Mouse (Mus musculus): ENCODE measurements around the gene Evc2.

Gene Evc2

DNA sequence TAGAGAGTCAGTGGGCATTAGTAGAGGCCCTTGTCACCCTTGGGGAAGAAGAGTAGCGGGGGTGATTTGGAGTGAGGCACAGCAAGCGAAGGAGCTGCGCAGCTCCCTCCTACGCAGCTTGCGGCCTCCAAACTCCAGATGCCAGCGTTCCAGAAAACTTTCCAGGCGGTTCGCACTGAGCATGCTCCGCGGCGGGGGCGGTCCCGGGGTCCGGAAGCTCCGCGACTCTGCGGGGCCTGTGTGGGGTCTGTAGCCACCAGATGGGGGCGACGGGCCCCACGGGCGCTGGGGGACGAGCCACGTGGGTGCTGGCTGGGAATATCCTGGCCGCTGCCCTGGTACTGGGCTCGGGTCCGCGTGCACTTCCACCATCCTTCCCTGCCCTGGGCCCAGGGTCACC, at the start of gene Evc2:
TSS of gene Evc2 (plus strand) at position 212 of the 400 bp plus-strand sequence.
- peak; percentile 87 for DNase-seq (ENCODE audit: inconsistent ontology term)

DNA sequence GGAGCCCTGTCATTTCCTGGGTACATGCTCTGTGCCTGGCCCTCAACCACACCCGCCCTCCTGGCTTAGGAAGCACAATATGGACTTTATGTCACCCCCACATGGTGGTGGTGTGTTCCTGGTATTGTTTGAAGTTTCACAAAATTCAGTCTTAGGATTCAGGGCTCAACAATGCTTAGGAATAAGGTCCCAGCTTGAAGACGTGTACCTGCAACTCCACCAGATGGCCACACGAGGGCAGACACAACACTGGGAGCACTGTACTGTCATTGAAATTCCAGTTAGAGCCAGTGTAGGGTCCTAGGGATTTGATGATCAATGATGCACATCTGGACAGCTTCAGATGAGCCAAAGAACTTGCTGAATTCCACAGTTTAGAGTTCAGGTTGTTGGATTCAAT, 49.1 kb upstream of the Evc2 start:
- peak; percentile 15 for DNase-seq (ENCODE audit: inconsistent ontology term)

DNA sequence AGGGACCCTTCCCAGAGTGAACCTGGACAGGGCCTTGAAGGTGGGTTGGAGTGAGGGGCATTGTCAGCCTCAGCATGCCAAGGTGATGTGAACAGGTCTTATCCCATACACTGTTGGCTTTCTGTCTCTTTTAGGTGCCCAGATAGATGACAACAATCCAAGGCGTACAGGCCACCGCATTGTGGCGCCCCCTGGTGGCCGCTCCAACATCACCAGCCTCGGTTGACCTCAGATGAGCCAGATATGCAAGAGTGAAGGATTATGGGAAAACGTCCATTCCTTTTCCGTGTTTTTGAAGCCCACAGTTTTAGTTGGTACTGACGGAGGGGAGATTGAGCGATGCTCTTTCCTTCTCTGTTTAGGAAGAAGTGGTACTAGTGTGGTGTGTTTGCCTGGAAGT, 47.3 kb upstream of the Evc2 start:
- DNase-seq (ENCODE audit: inconsistent ontology term) = no peak

DNA sequence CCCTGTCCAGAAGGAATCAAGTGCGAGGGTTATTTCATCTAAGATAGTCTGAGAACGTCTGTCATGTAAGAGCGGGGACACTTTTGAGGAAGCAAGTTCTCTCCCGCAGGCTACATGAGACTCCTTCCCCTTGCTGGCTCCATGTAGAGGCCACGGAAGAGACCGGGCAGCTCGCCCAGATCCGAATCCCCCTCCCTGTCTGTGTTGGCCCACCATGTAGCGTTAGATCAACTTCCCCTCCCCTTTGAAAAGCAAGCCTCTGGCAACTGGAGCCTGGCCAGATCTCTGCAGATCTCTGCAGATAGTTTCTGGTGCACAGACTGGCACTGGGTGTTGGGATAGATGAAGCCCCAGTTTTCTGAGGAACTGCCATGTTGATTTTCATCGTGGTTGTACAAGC, 41.6 kb upstream of the Evc2 start:
- DNase-seq (ENCODE audit: inconsistent ontology term) = no peak

DNA sequence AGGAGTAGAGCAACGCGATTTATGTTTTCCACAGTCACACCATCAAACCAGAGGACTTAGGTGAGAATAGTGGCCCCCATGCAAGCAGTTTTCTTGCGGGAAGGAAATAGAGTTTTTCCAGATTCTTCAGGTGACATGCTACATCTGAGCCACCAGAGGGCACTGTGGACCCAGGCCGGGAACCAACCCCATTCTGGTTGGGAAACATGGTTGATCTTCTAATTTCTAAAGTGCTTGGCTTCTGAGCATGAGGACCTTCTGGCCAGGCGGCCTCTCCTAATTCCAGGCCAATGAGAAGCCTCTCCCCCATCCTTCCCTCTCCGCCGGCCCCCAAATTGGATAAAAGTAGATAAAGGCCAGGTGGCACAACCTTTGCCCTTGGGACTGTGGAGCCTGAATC, 39.9 kb upstream of the Evc2 start:
- peak; percentile 23 for DNase-seq (ENCODE audit: inconsistent ontology term)

DNA sequence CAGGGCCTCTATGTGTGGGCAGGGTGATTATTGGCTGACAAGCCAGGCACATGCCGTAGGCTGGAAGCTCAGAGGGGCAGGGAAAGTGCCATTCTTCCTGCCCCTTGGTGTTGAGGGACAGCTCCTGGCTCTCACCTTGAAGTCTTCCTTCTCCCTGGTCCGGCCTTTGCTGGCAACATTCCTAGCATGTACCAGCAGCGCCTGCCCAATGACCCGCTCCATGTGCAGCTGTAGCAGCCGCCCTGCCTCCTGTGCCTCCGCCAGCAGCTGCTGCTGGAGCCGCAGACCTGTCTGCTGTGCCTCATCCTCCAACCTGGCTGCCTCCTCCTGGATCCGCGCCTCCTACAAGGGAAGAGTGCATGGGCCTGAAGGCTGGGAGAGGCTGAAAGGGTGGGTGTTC, 28.3 kb upstream of the Evc2 start:
- DNase-seq (ENCODE audit: inconsistent ontology term) = no peak

DNA sequence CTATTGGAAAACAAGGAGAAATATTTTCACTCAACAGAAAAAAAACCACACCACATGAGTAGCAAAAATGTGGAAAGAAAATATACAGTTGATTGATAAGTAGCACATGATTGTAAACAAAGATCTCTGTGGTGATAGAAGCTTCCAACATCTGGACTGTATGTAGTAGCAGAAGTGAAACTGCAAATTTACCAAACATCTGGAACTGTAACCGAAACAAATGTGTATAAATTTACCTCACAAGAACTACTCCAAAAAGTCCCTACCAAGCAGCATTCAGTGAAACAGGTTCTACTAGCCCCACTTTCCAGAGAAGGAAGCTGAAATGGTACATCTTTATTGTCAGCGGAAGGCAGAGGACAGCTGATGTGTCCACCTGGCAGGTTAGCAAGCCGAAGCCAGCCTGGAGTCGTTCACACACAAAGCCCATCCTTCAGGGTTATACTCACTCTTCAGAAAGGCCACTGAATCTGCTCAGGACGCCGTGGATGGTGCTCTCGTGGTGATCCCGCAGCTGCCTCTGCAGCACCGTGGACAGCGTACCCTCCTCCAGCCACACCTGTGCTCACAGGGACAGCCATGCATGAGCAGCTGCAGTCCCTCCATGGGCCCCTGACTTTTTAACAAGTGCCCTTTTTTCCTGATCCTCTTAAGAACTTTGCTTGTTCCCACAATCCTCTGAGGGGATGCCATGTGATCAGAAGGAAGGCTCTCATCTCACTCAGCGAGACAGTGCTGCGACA, 25.1 kb upstream of the Evc2 start:
- DNase-seq (ENCODE audit: inconsistent ontology term) = no peak

DNA sequence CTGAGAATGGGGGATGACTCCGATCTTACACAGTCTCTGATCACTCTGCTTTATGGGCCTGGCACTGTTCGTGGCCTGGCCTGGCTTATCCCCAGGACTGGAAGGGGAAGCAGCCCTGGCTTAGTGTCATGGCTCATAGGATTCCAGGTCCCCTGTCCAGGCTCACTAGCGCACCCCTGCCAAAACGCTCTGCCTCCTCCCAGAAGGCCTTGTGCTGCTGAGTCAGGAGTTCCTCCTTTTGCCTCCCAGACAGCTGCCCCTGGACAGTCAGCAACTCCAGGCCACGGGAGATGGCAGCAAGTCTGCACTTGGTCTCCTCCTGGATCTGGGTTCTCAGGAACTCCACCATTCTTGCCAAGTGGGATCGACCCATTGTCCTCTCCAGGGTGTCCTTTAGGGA, 19.6 kb upstream of the Evc2 start:
- no peak for DNase-seq (ENCODE audit: inconsistent ontology term)

DNA sequence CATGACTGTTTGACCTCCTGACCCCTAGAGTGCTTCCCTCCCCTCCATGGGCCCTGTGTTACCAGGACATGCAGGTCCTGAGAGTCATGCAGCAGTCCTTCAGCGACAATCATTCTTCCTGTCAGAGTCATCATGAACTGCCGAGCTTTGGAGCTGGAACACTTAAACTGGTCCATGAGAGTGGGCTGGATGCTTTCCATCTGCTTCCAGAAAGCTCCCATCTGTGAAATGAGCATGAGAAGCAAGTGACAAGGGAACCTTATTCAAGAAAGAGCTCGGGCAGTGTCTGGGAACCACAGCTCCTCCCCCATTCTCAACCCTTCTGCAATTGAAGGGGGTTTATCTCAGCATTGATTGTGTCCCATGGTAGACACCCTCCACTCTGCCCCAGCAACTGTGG, 18.1 kb upstream of the Evc2 start:
- DNase-seq (ENCODE audit: inconsistent ontology term) = no peak

DNA sequence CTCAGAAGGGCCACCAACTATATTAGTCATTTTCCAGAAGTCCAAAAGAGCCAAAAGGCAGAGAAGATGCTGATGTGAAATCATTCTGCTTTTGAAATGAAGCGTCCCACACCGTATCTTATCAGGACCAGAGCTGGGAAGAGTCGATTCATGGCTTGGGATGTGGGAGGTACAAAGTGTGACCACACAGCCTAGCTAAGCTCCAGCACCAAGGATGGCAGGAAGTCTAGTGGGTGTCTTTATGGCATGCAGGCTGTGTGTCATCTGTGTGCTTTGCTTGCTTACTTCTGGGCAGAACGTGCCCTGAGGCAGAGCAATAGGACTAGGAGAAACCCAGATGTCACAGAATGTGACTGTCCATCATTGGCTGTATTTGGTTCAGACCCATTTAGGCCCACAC, 17.5 kb upstream of the Evc2 start:
- DNase-seq (ENCODE audit: inconsistent ontology term) = no peak

DNA sequence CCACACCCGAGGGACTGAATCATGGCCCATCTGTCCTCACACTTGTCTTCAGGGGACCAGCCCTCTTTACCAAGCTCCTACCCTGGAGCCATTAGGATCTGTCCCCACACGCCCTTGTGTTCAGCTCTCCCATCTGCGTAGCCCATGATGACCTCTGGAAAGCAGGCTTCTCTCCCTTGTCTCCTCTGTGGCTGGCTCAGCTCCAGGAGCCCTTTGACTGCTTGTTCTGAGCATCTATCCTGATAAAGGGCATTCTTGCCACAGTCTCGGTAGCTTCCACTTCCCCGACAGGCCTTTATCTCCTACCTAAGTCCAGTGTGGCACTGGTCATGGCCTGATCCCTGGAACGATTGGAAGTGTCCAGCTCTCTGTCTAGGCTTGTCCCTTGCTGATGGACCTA, 11.6 kb upstream of the Evc2 start:
- no peak for DNase-seq (ENCODE audit: inconsistent ontology term)

DNA sequence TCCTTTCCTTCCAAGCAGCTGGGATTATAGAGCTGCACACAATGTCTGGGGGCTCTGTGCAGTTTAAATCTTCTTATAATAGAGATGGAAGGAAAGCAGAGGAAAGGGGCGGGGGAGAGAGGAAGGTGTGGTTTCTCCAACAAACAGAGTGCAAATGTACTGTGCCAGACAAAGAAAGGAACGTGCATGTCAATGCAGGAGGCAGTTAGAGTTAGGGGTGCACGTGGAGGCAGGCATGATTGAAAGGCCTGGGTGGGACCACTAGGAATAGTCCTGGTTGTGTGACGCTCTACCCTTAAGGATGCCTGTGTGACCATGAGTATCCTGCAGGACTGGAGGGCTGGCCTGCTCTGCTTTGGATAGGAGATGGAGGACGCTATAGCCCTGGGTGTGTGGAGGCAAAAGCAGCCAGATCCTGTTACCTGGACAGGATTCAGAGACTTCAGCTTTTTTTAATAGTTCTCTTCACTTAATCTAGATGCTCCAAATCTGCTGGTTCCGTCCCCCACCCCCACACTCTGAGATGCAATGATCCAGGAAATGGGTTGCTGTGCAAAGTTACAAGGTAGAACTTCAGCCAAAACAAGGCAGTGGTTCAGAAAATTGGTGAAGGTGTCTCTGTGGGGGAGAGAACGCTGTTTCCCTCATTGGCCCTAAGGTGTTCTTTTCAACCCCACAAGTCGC, 7.7 kb upstream of the Evc2 start:
- no peak for DNase-seq (ENCODE audit: inconsistent ontology term)

DNA sequence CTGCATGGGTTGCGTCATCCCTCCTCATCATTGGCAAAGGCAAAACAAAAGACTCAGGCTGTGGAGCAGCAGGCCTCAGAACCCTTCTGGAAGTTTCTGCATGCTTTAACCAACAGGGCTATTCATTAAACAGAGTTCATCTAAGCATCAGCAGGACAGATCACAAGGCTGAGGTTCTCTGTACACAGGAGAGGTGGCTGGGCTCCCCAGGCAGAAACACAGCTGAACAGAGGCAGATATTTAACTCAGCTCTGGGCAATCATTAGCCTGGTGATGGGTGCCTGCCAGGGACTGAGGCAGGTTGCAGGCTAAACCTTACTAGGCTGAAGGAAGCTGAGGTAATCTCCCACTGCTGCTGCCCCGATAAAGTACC, 7.2 kb upstream of the Evc2 start:
- DNase-seq (ENCODE audit: inconsistent ontology term) = no peak

DNA sequence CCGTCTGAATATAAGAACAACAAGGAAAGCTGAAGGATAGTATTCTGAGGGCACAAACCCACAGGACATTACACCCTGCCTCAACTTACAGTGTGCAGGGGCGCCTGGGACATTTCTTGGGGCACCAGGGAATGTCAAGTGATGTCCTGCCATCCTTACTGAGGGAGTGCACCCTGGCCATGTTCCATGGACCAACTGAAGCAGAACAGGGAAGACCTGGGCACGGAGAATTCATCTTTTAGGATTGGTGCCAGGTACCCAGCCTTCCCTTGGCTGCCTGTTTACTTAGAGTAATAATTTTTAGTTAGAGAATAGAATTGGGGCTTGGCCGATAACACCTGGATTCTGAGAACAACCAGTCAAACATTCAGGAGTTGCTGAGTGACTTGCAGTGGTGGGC, 6.2 kb upstream of the Evc2 start:
- DNase-seq (ENCODE audit: inconsistent ontology term) = no peak

DNA sequence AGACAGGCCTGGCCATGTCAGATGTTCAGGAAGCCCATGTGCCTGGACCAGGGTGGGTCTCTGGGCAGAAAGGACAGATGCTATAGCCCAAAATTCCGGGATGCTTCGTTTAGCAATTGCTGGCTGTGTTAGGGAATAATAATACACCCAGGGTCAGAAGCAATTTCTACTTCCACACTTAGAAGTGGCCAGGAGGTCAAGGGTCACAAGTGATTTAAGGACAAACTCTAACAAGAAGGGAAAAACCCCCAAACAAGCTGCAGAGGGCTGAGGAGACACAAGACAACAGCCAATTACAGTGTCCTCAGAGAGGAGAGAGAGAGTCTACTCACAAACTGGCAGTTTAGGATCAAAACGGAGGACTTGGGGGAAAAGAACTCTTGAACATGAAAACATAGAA, 3.2 kb upstream of the Evc2 start:
- DNase-seq (ENCODE audit: inconsistent ontology term) = no peak

DNA sequence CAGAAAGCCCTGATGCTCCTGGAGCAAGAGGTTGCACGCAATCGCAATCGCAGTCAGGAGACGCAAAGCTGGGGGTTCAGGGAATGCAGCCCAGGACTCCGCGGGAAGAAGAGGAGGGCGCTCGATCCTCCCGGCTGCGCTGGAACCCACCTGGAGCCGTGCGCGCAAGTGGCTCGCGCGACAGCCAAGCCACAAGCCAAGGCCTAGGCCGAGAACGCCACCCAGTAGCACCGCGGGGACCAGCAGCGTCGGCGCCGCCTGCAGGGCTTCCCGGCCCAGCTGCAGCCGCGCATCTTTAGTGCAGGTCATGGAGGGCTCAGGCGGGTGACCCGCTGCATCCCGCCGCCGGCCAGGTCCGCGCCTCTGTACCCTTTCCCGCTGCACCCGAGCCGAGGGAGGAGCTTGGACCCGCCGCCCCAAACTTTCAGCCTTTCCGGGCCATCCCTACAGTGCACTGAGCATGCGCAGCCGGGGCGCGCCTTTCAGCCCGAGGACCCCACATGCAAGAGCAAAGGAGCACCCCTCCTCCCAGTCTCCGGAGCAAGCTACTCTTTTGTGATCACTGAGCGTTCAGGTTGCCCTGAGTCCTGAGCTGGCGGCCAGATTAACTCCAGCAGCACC, 1.7 kb upstream of the Evc2 start, which contains the start of gene Evc:
TSS of gene Evc (minus strand) at position 410 of the 621 bp plus-strand sequence.
- peak; percentile 79 for DNase-seq (ENCODE audit: inconsistent ontology term)

DNA sequence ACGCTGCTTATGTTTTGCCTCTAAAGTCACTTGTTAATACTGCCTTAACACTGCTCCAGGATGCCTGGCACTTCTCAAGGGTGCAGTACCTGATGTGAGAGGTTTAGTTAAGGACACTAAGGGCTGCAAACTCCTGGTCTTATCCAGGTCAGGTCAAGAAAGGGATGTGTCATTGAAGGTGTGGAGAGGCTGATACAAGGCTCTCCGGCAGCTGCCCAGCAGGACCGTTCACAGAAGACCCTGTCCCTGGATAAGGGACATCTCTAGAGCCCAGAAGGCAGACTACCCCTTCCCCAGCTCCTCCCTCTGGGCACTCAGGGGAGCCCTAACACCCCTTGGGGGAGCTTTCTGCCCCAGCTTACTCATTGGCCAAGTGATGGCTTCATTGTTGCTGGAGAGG, 603 bp upstream of the Evc2 start:
- DNase-seq (ENCODE audit: inconsistent ontology term) = no peak

DNA sequence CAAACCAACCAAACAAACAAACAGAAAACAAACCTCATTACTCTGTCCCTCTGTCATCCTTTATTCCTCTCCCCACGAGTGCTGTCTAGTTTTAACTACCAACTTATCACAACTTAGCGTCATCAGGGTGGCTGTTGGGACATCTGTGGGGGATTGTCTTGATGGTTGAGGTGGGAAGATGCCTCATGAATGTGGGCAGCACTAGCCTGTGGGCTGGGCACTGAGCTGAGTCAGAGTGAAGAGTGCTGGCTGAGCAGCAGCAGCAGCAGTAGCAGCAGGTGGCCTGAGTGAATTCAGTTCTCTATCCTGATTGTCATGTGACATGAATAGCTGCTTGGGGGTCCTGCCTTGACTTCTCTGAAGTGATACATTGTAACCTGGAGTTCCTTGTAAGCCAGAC, 5.7 kb downstream of the Evc2 start:
- no peak for DNase-seq (ENCODE audit: inconsistent ontology term)

DNA sequence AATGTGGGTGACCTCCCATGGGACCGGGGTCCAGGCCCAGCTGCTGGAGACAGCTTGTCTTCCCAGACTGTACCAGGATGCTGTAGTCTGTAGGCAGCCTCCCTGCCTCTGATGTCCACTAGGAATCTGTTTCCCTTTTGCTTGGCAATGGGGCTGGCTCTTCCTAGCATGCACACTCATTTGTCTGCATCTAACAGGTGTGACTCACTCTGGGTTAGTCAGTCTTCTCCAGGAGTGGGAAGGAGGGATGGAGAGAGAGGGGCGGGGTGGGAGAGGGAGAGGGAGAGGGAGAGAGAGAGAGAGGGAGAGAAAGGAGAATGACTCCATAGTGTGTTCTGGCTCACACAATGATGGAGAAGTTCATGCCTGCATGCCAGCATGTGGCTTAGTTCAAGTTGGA, 13.5 kb downstream of the Evc2 start:
- DNase-seq (ENCODE audit: inconsistent ontology term) = no peak

DNA sequence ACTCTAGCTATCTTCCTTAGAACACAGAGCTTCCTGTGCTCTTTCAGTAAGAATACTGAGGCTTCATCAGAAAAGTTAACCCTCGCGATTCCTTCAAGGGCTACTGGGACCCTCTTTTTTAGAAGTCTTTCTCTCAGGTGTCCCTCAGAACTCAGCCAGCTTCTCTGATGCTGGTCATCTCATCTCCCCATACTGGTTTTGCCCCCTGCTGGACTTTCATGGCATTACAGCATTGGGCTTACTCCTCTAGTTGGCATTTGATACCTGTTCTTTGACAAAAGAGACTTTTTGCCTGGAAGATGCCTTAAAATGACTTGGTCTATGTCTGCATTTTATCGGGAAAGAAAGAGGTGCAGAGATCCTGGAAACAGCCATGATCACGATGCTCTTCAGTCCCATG, 16.1 kb downstream of the Evc2 start:
- no peak for DNase-seq (ENCODE audit: inconsistent ontology term)

DNA sequence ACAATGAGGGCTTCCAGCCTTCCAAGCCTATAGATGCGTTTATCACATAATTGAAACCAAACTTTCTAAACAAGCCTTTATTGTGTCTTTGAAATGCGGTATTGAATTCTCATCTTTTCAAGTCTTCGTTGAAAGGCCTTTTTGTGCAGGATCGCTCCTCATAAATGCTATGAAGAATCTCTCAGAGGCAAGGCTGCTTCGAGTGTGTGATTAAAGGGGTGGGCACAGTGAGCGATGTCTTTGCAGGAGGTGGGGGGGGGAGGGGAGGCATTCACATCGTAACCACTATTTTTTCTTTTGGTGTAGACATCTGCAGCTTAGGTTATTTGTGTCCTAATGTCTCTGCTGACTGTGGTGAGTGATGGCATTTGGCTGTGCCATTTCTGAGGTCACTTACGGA, 17.7 kb downstream of the Evc2 start:
- DNase-seq (ENCODE audit: inconsistent ontology term) = no peak

DNA sequence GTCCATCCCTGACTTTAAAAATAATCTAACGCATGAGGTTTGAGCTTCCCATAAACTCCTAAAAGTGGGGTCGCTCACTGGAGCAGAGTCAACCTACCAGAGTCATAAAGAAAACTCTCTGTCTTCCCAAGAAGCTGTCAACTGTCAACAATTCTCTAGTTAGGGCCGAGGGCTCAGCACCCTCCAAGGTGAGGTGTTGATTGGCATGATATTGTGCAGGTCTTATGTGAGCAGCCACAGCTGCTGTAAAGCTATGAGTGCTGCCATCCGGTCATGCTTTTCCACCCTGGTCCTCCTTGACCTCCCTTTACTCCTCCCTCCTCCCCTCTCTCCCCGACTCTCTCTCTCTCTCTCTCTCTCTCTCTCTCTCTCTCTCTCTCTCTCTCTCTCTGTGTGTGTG, 24.3 kb downstream of the Evc2 start:
- DNase-seq (ENCODE audit: inconsistent ontology term) = no peak

DNA sequence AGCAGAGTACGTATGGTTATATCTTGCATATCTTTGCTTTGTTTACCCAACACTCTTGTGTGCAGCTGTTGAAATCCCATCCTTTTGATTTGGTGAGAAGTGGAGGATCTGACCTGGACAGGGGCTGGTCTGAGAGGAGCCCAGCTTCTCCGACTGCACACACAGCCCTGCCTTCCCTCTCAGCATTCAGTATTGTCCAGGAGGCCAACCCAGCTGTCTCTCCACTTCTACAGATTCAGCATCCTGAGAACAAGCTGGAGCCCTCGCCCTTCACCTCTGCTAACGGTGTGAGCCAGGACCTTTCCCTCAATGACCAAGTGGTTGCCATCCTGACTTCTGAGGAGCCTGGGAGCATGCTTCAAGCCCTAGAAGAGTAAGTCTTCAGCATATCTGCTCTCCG, 25.0 kb downstream of the Evc2 start:
- DNase-seq (ENCODE audit: inconsistent ontology term) = no peak
